9 mouse cellular contexts compared by ENCODE assay signal in the genomic region with DNA sequence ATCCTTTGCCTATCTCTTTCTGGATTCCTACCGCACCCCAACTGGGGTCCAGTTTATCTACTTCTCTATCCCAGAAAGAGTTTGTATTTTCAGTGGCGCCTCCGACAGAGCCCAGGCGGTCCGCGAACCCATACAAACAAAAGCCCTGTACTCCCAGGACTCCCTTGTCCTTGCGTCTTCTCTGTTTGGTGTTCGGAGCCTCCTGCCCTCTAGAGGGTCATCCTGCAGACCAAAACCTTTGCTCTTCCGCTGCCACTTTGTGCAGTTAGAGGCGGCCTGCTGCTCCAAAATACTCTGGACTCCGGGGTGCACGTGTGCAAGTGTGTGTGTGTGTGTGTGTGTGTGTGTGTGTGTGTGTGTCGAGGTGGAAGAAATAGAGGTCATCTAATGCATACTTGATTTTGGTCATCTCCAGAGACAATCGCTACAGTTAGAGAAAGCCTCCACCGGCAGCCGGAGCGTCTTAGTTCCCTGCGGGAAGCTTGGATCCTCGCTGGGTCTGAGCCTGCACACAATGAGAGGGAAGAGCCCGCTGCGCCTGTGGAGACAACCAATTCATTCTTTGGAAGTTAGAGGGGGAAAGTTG. TPM values are rescaled to one million over a fixed set of nuclear protein-coding genes. Genes with fewer than 3 reads are reported as not detected.
A peak's percentile ranks its signal among the peaks of the same experiment; 100 is the strongest.
DNase-seq lines count a peak whose midpoint lies in the region; ATAC-seq and TF ChIP-seq lines count a peak whose summit lies in the region.
"Had no signal": no experiment of that assay in that cellular context is flagged by ENCODE, and none has a peak within 500 bp of the region (broad histone marks: within the 10 kb centered on the region; RNA-seq: fewer than 3 reads in every experiment).

No protein-coding gene starts in this region.

- WGBS in thymus, adult 2 months: 33% methylated on average over 21 of the region's 21 CpGs
- 1% methylated on average over 21 of the region's 21 CpGs for WGBS in limb, embryonic 10.5 days
- WGBS in midbrain, postnatal 0 days: 1% methylated on average over 21 of the region's 21 CpGs

- H3K4me1 ChIP-seq in thymus, adult 2 months (replicated peaks; ENCODE audit: control insufficient read depth, insufficient read depth, low read length): 0 out of 2 replicates have a peak, but pooled peaks cover 5% of the 10 kb centered on the region
- peaks cover 43% of the 10 kb centered on the region for H3K4me1 ChIP-seq in limb, embryonic 10.5 days
- H3K4me1 ChIP-seq in midbrain, postnatal 0 days (ENCODE audit: insufficient read depth, low read length): no peaks in the 10 kb centered on the region

- H3K27me3 ChIP-seq in thymus, adult 2 months (ENCODE audit: control insufficient read depth, insufficient read depth, low read length): peaks cover 7% of the 10 kb centered on the region; the same call in 1 of the 2 replicates
- peaks cover 27% of the 10 kb centered on the region; the same call in 1 of the 2 replicates for H3K27me3 ChIP-seq in limb, embryonic 10.5 days (ENCODE audit: low read depth, poor library complexity, severe bottlenecking)
- peaks cover 3% of the 10 kb centered on the region for H3K27me3 ChIP-seq in midbrain, postnatal 0 days (ENCODE audit: insufficient read depth, low read length)

- H3K4me2 ChIP-seq in midbrain, postnatal 0 days (ENCODE audit: low read depth, low read length, poor library complexity, severe bottlenecking): peak overlapping the region; percentile 99

- H3K4me3 ChIP-seq in thymus, adult 2 months (ENCODE audit: control insufficient read depth, insufficient read depth, low read length): peak overlapping the region; percentile 27
- peak overlapping the region; percentile 85 for H3K4me3 ChIP-seq in limb, embryonic 10.5 days
- H3K4me3 ChIP-seq in midbrain, postnatal 0 days (ENCODE audit: low read depth, low read length): peak overlapping the region; percentile 67

- DNase-seq in thymus, adult 2 months: no peak
- no peak for DNase-seq in thymus, postnatal 10 days (ENCODE audit: low spot score in 2 of 2)
- DNase-seq in embryo, embryonic 10.5 days (ENCODE audit: low spot score): peak; percentile 71
- DNase-seq in heart, postnatal 14 days: peak; percentile 27 to 40
- no peak for DNase-seq in limb, embryonic 10.5 days (ENCODE audit: low spot score)
- no peak for DNase-seq in midbrain, postnatal 0 days (ENCODE audit: low spot score)
- DNase-seq in thymus, postnatal 25 days: no peak
- no peak for DNase-seq in layer of hippocampus, postnatal 10 days (ENCODE audit: low spot score in 2 of 2)

- no peak overlapping the region for H3K27ac ChIP-seq in thymus, adult 2 months (ENCODE audit: control insufficient read depth, insufficient read depth, low read length)
- H3K27ac ChIP-seq in limb, embryonic 10.5 days: peak overlapping the region; percentile 93
- H3K27ac ChIP-seq in midbrain, postnatal 0 days (ENCODE audit: low read depth, low read length): no peak overlapping the region

- H3K36me3 ChIP-seq in thymus, adult 2 months (ENCODE audit: control insufficient read depth, insufficient read depth, low read length): no peaks in the 10 kb centered on the region
- no peaks in the 10 kb centered on the region for H3K36me3 ChIP-seq in limb, embryonic 10.5 days
- H3K36me3 ChIP-seq in midbrain, postnatal 0 days (ENCODE audit: insufficient read depth, low read length): no peaks in the 10 kb centered on the region

- no peak for TF ChIP-seq POLR2A in thymus, adult 2 months (IDR thresholded peaks at IDR 0.05; ENCODE audit: control insufficient read depth, extremely low read depth, insufficient read depth, low read length, poor library complexity)

- H3K9me3 ChIP-seq in limb, embryonic 10.5 days (replicated peaks): no peaks in the 10 kb centered on the region
- H3K9me3 ChIP-seq in midbrain, postnatal 0 days (ENCODE audit: low read length): no peaks in the 10 kb centered on the region

- ATAC-seq in midbrain, postnatal 0 days (ENCODE audit: low FRiP score): no peak

- intact Hi-C loops in heart, postnatal 14 days (cut with DNase I): loop anchor here (5.0 to 10.0 kb wide), 4 partner anchors 71 to 152 kb away; no protein-coding TSS in a partner anchor

- no peak overlapping the region for H3K9ac ChIP-seq in midbrain, postnatal 0 days (replicated peaks; ENCODE audit: low read length, poor library complexity, severe bottlenecking)

- no peak for TF ChIP-seq CTCF in thymus, adult 2 months (IDR thresholded peaks at IDR 0.05; ENCODE audit: borderline replicate concordance, control insufficient read depth, extremely low read depth, insufficient read depth, low read length, poor library complexity)
- TF ChIP-seq CTCF in midbrain, postnatal 0 days (IDR thresholded peaks at IDR 0.05): no peak; the same call in 1 of the 2 replicates

RNA-seq across cellular contexts. Expression of a gene that starts 1.1 kb away (rescaled TPM):
- 0.65 and 0.84 TPM in 2 replicates for polyA plus RNA-seq in thymus, adult 2 months (2012; rRNA removed)
- total RNA-seq in heart, postnatal 14 days (2021): 10 to 100 TPM in 1 of 2 experiments, 1 to 10 TPM in 1; 9.3 to 12.0 TPM
- 10.6 and 14.0 TPM in 2 replicates for polyA plus RNA-seq in limb, embryonic 10.5 days (2016; fragmentation: Nextera tagmentation; extraction: Ambion mirVana)
- 2.8 and 3.0 TPM in 2 replicates for total RNA-seq in midbrain, postnatal 0 days (2014; rRNA removed)
- polyA plus RNA-seq in midbrain, postnatal 0 days (2015; fragmentation: Nextera tagmentation; extraction: Ambion mirVana): 0.73 and 0.76 TPM in 2 replicates
- total RNA-seq in layer of hippocampus, postnatal 10 days (2021): 1 to 10 TPM; 1.7 to 2.0 TPM
- polyA plus RNA-seq: erythroblast, embryonic 14.5 days had no signal

Comparison
In these comparisons a context has a peak if more than half of its experiments do, and no peak if none do; other contexts are left out.
1. DNase-seq: peak in embryo, embryonic 10.5 days (single experiment) and heart, postnatal 14 days (2 of 2); none in thymus, adult 2 months (single experiment), thymus, postnatal 10 days (0 of 2), limb, embryonic 10.5 days (single experiment), midbrain, postnatal 0 days (single experiment), thymus, postnatal 25 days (single experiment) and layer of hippocampus, postnatal 10 days (0 of 2).
2. H3K4me3 ChIP-seq: peak in every context shown above with its lines; median percentile 85 in limb, embryonic 10.5 days; 67 in midbrain, postnatal 0 days; 27 in thymus, adult 2 months.